Mouse (Mus musculus) v-Abl transformed pro-B cells (cell line): ENCODE measurements at regions not wholly inside any gene's neighbourhood (a gene's known extent, or its start where the extent isn't known, plus 50 kb on each side); places are given as distances from the start of the nearest gene placed in this dataset.

Experiments
- in situ Hi-C, 2 experiments: fragments of 400-800 bp; cut with MboI; formaldehyde crosslinking; loops; one replicate each; pipeline ENCODE4 v1.15.1; 2025; ENCODE audit not compliant: unreplicated experiment in 2 of 2

DNA sequence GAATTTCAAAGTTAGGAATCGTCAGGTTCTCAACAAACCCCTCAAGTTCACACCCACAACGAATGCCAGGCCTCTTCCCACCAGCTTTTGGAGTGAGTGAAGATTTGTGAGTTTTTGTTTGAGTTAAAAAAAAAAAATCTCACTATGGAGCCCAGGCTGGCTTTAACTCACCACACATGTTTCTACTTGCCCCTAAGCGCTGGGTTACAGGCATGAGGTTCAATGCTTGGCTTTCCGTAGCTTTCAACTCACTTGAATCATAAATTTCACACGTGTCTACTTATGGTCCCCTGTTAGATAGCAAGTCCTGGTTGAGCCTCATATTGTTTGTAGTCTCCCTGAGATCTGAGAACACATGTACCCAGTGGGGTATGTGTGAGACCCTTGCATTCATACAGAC lies 122.8 kb upstream of the Efna5 start:
- in situ Hi-C loops, result loop anchor here (10.0 to 25.0 kb wide), 3 partner anchors 371 to 1658 kb away; no protein-coding TSS in a partner anchor

- in situ Hi-C loops, result loop anchor here (10.0 to 25.0 kb wide), 3 partner anchors 372 to 1660 kb away; no protein-coding TSS in a partner anchor
These were observed 121.6 kb upstream of the Efna5 start for GRCm38 (mm10) chr17:63002729-63003128.

GRCm38 (mm10) chr17:63001898-63002297 lies 120.8 kb upstream of the Efna5 start:
- in situ Hi-C loops, result loop anchor here (10.0 to 25.0 kb wide), 3 partner anchors 373 to 1660 kb away; no protein-coding TSS in a partner anchor

DNA sequence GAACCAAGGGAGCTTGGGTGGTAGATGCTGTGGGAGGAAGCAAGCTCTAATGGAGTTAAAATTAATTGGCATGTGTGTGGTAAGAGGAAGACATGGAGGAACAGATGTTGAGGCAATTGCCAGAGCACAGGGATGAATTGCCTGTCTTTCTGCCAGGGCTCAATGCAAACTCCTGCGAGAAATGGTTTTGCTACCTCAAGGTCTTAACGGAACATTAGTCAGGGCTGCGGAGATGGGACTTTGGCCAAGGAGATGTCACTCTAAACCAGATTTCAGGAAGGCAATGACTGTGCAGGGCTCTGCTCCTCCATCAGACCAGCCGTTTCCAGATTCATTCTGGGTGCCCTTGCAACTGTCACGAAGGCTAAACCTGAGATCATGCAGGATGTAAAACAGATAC lies 116.6 kb upstream of the Efna5 start:
- in situ Hi-C loops, result no loop called here

DNA sequence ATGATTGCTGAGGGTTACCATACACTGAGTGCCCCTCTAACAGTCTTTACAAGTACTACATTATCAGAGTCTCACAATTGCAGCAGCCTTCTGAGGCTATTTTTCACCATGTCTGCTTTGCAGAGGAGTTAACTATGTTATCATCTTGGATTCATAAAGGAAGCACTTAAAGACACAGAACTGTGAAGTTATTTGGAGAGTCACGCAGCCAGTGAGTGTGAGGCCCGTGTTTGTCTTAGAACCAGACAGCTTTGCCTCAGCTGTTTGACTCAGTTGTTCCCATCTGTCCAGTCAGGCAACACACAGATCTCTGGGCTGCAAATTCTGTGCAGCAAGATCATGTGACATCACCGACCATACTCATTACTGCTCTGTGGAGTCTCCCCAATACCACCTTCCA lies 114.2 kb upstream of the Efna5 start:
- in situ Hi-C loops, result no loop called here

GRCm38 (mm10) chr17:62992977-62993376 lies 111.9 kb upstream of the Efna5 start:
- in situ Hi-C loops, result no loop called here

GRCm38 (mm10) chr17:62986304-62986703 lies 105.2 kb upstream of the Efna5 start:
- in situ Hi-C loops, result no loop called here

GRCm38 (mm10) chr17:62980337-62980736 lies 99.2 kb upstream of the Efna5 start:
- in situ Hi-C loops, result no loop called here

DNA sequence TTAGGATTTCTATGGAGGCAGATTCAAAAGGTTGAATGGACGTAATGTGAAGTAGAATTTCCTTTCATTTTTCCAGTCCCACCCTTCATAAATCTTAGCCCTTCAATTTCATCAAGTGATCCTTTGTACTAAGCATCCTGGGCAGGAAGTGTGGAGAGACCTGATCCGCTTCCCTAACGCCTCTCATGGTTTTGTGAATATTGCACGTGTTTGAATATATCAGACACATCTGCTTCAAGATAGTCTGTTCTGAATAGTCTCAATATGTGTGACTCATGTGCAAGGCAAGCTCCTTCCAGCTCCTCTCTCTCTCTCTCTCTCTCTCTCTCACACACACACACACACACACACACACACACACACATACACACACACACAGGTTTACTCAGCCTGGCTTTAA lies 96.4 kb upstream of the Efna5 start:
- in situ Hi-C loops, result no loop called here

DNA sequence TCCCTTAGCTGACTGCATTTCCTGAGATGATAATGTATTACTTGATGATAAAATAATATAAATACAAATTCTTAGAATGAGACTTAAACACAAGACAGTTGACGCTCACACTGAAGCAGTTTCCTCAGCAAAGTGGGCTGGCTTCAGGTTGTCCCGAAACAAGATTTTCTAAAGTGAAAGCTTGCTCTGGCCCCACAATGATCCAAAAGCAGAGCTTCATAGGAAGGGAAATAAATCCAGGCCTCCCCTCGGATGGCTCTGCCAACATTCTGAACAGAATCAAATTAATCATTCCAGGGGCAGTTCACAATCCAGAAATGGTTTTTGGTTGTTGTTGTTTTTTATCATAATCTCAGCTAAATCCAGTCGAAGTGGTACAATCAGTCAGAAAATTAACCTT lies 96.0 kb upstream of the Efna5 start:
- in situ Hi-C loops, result no loop called here

DNA sequence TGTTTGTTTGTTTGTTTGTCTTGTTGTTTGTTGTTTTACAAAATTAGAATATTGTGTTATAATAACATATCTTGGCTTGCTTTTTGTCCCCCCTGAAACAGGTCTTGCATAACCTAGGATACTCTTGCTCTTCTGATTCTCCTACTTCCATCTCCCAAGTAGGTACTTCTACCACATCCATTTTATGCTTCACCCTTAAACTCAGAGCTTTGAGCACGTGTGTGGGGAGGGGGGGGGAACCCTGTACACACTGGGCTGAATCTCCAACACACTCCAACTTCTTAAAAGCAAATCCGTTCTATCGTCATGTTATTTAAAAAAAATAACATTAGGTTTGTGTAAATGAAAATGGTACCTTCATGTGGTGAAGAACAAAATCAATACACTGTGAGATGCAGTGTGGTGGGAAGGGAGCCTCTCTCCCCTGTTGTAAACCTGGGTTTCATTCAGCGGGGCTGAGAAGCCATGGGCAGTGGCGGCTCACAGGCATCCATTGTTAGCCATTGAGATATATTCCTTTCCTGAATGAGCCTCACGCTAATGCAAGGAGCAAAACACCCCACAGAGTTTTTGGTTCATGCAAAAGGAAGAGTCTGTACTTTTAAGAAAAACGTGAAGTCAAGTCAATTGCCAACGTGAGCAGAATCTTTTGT lies 93.6 kb upstream of the Efna5 start:
- in situ Hi-C loops, result no loop called here

- in situ Hi-C loops, result no loop called here
These were observed 87.9 kb upstream of the Efna5 start for GRCm38 (mm10) chr17:62969025-62969424.

DNA sequence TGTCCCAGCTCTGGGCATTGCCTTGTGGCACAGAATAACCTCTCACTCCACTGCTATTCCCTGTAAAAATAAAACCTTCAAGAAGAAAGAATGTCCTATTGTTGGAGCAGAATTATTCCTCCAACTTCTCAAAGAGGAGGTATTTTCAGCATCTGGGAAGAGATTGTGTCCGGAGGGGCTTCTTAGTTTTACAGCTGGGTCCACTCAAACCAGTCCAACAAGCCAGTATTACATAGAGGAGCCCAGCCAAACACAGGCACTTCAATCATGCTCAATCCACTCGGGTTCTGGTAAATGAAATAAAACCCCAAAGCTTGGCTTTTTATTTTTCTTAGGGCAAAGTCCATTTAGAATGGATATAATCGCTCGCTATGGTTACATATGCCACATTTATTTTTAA lies 82.7 kb upstream of the Efna5 start:
- in situ Hi-C loops, result no loop called here

DNA sequence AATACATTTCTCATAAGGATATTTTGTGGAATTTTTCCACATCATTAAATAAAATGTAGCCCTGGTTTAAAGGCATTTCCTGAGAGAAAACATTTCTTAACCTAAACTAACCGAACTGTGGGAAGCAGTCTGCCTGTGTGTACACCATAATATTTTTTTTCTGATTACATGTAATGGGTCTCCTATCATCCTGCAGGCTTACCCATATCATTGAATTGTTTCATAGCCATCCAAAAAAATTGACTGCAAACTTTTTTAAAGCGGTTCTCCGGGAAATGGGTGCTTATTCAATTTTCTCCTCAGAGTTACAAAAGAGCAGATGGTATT lies 81.1 kb upstream of the Efna5 start:
- in situ Hi-C loops, result no loop called here

- in situ Hi-C loops, result no loop called here
These were observed 80.6 kb upstream of the Efna5 start for GRCm38 (mm10) chr17:62961596-62962291.

- in situ Hi-C loops, result no loop called here
These were observed 78.0 kb upstream of the Efna5 start for GRCm38 (mm10) chr17:62959146-62959545.

DNA sequence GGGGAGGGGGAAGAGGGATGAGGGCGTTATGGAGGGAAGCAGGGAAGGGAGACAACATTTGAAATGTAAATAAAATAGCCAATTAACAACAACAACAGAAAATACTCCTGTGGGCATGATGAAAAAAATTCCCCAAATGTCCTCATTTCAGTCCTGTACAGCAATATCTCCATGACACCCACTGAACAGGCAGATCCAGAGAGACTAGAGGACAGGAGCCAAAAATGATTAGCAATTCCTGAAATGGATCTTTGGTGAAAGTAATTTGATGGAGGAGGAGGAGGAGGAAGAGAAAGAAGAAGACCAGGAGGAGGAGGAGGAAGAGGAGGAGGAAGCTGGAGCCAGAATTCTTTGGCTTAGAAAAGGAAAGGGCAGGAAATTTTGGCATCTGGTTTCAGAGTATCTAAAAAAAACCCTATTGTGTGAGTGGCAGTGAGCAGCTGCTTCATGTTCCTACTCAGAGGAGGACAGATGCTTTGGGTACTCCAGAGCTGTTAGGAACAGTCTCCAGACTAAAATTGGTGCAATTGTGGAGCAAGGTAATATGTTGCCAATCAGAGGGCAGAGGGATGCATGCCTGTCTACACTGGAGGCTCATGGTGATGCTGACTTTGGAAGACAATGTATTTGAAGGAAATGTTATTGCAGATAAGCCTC lies 66.5 kb upstream of the Efna5 start:
- in situ Hi-C loops, result no loop called here

DNA sequence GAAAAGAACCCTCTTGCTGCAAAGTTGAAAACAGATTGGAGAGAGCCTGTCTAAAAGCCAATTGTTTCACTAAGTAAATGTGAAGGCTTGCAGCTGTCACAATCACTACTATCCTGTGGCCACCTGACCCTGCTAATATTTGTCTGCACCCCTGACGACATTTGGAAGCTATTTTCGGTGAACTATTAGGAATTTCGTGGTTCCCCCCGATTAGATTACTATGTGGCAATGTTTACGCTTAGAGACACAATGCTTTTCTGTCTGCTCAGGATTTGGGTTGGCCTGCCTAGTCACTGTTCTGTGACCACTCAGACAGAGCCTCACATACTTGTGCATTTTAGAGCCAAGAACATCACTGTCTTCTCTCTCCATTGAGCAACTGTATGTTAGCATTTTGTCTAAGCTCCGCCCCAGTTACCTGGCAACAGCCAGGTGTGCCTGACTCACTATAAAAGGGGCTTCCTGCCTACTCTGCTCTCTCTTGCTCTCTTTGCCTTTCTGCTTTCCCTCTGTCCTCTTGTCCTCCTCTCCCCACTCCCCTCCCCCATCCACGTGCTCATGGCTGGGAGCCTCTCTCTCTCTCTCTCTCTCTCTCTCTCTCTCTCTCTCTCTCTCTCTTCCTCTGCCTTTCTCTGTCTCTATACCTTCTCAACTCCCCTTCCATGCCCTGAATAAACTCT lies 59.6 kb upstream of the Efna5 start:
- in situ Hi-C loops, result no loop called here

DNA sequence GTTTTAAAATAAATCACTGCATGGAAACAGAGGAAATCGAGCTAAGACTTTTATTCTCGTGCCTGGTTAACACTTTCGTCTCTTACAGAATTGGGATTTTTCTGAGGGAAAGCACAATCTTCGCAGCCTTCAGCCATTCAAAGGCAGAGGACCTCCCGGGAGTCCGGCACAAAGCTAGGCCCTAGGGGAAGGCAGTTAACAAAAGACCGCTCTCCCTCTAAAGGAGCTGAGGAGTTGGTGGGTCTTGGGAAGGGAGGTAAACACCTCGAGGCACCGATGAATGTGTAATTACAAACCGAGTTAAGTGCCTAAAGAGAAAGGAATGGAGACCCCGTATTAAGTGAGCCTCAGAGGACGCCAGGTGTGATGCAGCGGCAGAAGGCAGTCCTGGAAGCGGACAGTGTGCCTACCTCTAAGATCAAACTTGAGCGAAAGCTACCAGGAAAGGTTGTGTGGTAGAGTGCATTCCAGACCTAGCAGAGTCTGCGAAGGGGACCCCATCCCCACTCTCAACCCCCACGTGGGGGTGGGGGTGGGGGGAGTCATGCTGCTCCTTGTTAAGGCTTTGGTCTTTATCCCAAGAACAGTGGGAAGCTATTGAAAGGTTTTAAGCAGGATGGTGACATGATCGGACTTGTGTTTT lies 58.9 kb upstream of the Efna5 start:
- in situ Hi-C loops, result no loop called here

DNA sequence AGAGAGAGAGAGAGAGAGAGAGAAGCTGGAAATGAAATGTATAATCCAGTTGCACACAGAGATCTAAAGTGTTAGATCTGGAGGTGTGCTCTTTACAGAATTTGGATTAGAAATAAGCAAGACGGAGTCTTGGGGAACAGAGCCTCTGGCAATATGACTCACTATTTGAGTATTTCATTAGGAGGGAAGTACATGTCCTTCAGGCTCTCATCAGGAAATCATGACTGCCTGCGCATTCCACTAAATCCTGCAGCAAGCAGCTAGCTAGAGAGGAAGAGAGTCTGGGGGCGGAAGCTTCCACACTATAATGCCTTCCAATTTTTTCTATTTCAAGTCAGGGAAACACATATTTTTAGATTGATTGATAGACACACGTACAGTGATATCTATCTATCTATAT lies 58.1 kb upstream of the Efna5 start:
- in situ Hi-C loops, result no loop called here
